Mouse (Mus musculus) adipocyte (in vitro differentiated cells): ENCODE data around the gene Rnf212.

ENCODE experiments used
- DNase-seq: peaks from one replicate; pipeline ENCODE4 v3.0.0-alpha.2; 2016; ENCODE audit warnings: low spot score

The Rnf212 gene

GRCm38 (mm10) chr5:108713096-108713495 lies 61.7 kb downstream of the Rnf212 start:
- DNase-seq: peak; percentile 90

GRCm38 (mm10) chr5:108711968-108712367 lies 62.8 kb downstream of the Rnf212 start:
- DNase-seq: no peak

GRCm38 (mm10) chr5:108708981-108709731 lies 65.6 kb downstream of the Rnf212 start:
- no peak for DNase-seq

- peak; percentile 29 for DNase-seq
Observed at GRCm38 (mm10) chr5:108708419-108708818, 66.4 kb downstream of the Rnf212 start.

- DNase-seq: no peak
Observed at GRCm38 (mm10) chr5:108707758-108708157, 67.0 kb downstream of the Rnf212 start.

- no peak for DNase-seq
Observed at GRCm38 (mm10) chr5:108703754-108704626, 70.8 kb downstream of the Rnf212 start.

GRCm38 (mm10) chr5:108701341-108702021 lies 73.3 kb downstream of the Rnf212 start:
- no peak for DNase-seq

GRCm38 (mm10) chr5:108700346-108700745 lies 74.4 kb downstream of the Rnf212 start:
- no peak for DNase-seq

- DNase-seq: peak; percentile 45
Observed at GRCm38 (mm10) chr5:108697341-108697753, 77.4 kb downstream of the Rnf212 start.

GRCm38 (mm10) chr5:108696542-108696941 lies 78.2 kb downstream of the Rnf212 start:
- DNase-seq: peak; percentile 79

- no peak for DNase-seq
Observed at GRCm38 (mm10) chr5:108695861-108696260, 78.9 kb downstream of the Rnf212 start.

GRCm38 (mm10) chr5:108694352-108695261 lies 80.2 kb downstream of the Rnf212 start:
- DNase-seq: peak; percentile 55

GRCm38 (mm10) chr5:108693872-108694288 lies 80.9 kb downstream of the Rnf212 start:
- peak; percentile 92 for DNase-seq

GRCm38 (mm10) chr5:108692271-108692670 lies 82.5 kb downstream of the Rnf212 start, which contains the start of gene Fgfrl1:
Fgfrl1 (plus strand) TSS chr5:108692382.
- peak; percentile 70 for DNase-seq

GRCm38 (mm10) chr5:108691152-108691551 lies 83.6 kb downstream of the Rnf212 start:
- DNase-seq: no peak

- DNase-seq: no peak
Observed at GRCm38 (mm10) chr5:108689091-108689490, 85.7 kb downstream of the Rnf212 start.

- no peak for DNase-seq
Observed at GRCm38 (mm10) chr5:108680871-108681270, 93.9 kb downstream of the Rnf212 start.

- DNase-seq: no peak
Observed at GRCm38 (mm10) chr5:108679909-108680308, 94.9 kb downstream of the Rnf212 start.
